Mouse (Mus musculus) liver, postnatal 0 days (tissue): Measurements from ENCODE around the gene Tsc22d1. TPM values are rescaled to one million over a fixed set of nuclear protein-coding genes. Genes with fewer than 3 reads are reported as not detected.

Source experiments
- ATAC-seq: fragments of 200-750 bp; cut with Nextera tagmentation; 2 replicates; pipeline ENCODE4 v1.8.0; 2017; ENCODE audit warnings: mild to moderate bottlenecking, moderate library complexity
- DNase-seq: peaks from one replicate; pipeline ENCODE4 v3.0.0-alpha.2; 2016
- H3K27ac ChIP-seq: fragments of 300-500 bp; sonication (generic); 2 replicates; pipeline ENCODE4 v1.5.1; 2014; ENCODE audit warnings: antibody characterized with exemption, moderate library complexity, mild to moderate bottlenecking, low read depth
- H3K27me3 ChIP-seq: fragments of 300-500 bp; sonication (generic); 2 replicates; pipeline ENCODE4 v1.6.1; 2014; ENCODE audit warnings: low read length, control low read depth, mixed read lengths; ENCODE audit not compliant: insufficient read depth
- H3K36me3 ChIP-seq: fragments of 300-500 bp; sonication (generic); replicated peaks from 2 replicates; pipeline ENCODE4 v1.6.1; 2014; ENCODE audit warnings: mild to moderate bottlenecking, control low read depth, low read length, moderate library complexity, mixed read lengths; ENCODE audit not compliant: insufficient read depth
- H3K4me1 ChIP-seq: fragments of 300-500 bp; sonication (generic); 2 replicates; pipeline ENCODE4 v1.6.1; 2014; ENCODE audit warnings: antibody characterized with exemption, mild to moderate bottlenecking, control low read depth; ENCODE audit not compliant: insufficient read depth
- H3K4me2 ChIP-seq: fragments of 300-500 bp; sonication (generic); 2 replicates; pipeline ENCODE4 v1.6.1; 2014; ENCODE audit warnings: low read depth, mild to moderate bottlenecking, low read length, moderate library complexity, mixed read lengths
- H3K4me3 ChIP-seq: fragments of 300-500 bp; sonication (generic); 2 replicates; pipeline ENCODE4 v1.5.1; 2014; ENCODE audit warnings: low read depth, low read length
- H3K9ac ChIP-seq: fragments of 300-500 bp; sonication (generic); replicated peaks from 2 replicates; pipeline ENCODE4 v1.6.1; 2014; ENCODE audit warnings: mild to moderate bottlenecking, moderate library complexity
- H3K9me3 ChIP-seq: fragments of 300-500 bp; sonication (generic); 2 replicates; pipeline ENCODE4 v1.6.1; 2016; ENCODE audit warnings: mild to moderate bottlenecking, control low read depth, low read length, mixed read lengths
- CTCF ChIP-seq: sonication (generic); IDR thresholded peaks from 2 replicates; pipeline ENCODE4 v1.5.1; 2016; ENCODE audit warnings: antibody characterized with exemption, low read depth
- EP300 ChIP-seq: IDR thresholded peaks from 2 replicates; pipeline ENCODE4 v1.6.1; 2016; ENCODE audit warnings: antibody characterized with exemption, low read depth, mild to moderate bottlenecking
- WGBS: fragments of 180-500 bp; shearing (Covaris S2); extraction: QIAGEN DNeasy Blood & Tissue Kit; methylation state at CpG from one replicate; pipeline ENCODE4 v1.1.7; 2014; ENCODE audit not compliant: insufficient replicate concordance; 5-methylcytosine and 5-hydroxymethylcytosine counted together
- polyA plus RNA-seq: library from polyadenylated mRNA; unstranded; fragments of >200 nt; fragmentation: Nextera tagmentation; extraction: Ambion mirVana; gene quantifications from 2 replicates; pipeline ENCODE4 v1.2.1, GENCODE M21; 2015

Tsc22d1 gene
- polyA plus RNA-seq, 1 experiment from 2014 or later: 137 TPM

GRCm38 (mm10) chr14:76498210-76498609 is 83.4 kb downstream of the Tsc22d1 start:
- Histone ChIP-seq H3K4me1 (no peaks in the 10 kb centered on the region), H3K36me3 (no peaks in the 10 kb centered on the region), H3K27me3 (no peaks in the 10 kb centered on the region), H3K4me2 (no peak overlapping the region), H3K4me3 (no peak overlapping the region), H3K9ac (no peak overlapping the region), H3K9me3 (no peaks in the 10 kb centered on the region), H3K27ac (no peak overlapping the region)
- DNase-seq (no peak), ATAC-seq (no peak)
- WGBS: 40% methylated on average over 7 of the region's 7 CpGs
- no peak for TF ChIP-seq CTCF
- TF ChIP-seq EP300: no peak

GRCm38 (mm10) chr14:76499492-76499891 is 84.7 kb downstream of the Tsc22d1 start:
- no peak for DNase-seq
- Histone ChIP-seq H3K4me2 (no peak overlapping the region), H3K9me3 (no peaks in the 10 kb centered on the region), H3K27me3 (no peaks in the 10 kb centered on the region), H3K4me3 (no peak overlapping the region), H3K27ac (no peak overlapping the region), H3K9ac (no peak overlapping the region), H3K36me3 (no peaks in the 10 kb centered on the region), H3K4me1 (peaks cover 5% of the 10 kb centered on the region; the same call in 1 of the 2 replicates)
- no peak for ATAC-seq
- no peak for TF ChIP-seq EP300
- TF ChIP-seq CTCF: no peak
- 84% methylated on average over 6 of the region's 6 CpGs for WGBS

- Histone ChIP-seq H3K4me3 (no peak overlapping the region), H3K4me2 (no peak overlapping the region), H3K4me1 (peaks cover 5% of the 10 kb centered on the region; the same call in 1 of the 2 replicates), H3K9ac (no peak overlapping the region), H3K36me3 (no peaks in the 10 kb centered on the region), H3K27ac (no peak overlapping the region), H3K9me3 (no peaks in the 10 kb centered on the region), H3K27me3 (no peaks in the 10 kb centered on the region)
- 58% methylated on average over 5 of the region's 5 CpGs for WGBS
- ATAC-seq (no peak), DNase-seq (no peak)
- TF ChIP-seq EP300 (no peak), CTCF (no peak)
These were observed 85.3 kb downstream of the Tsc22d1 start for GRCm38 (mm10) chr14:76500036-76500435.

GRCm38 (mm10) chr14:76503231-76503851 is 88.6 kb downstream of the Tsc22d1 start:
- ATAC-seq: no peak
- Histone ChIP-seq H3K4me1 (peaks cover 15% of the 10 kb centered on the region), H3K4me3 (peak overlapping the region; percentile 91), H3K36me3 (peaks cover 9% of the 10 kb centered on the region), H3K27ac (peak overlapping the region; percentile 98; the same call in 1 of the 2 replicates), H3K4me2 (peak overlapping the region; percentile 84), H3K27me3 (no peaks in the 10 kb centered on the region), H3K9ac (peak overlapping the region; percentile 97), H3K9me3 (no peaks in the 10 kb centered on the region)
- WGBS: 8% methylated on average over 13 of the region's 13 CpGs
- TF ChIP-seq CTCF (peak; percentile 73), EP300 (no peak)
- no peak for DNase-seq

GRCm38 (mm10) chr14:76504121-76504737 is 89.5 kb downstream of the Tsc22d1 start:
- peak overlapping the region; percentile 91 for H3K4me3 ChIP-seq
- H3K27me3 ChIP-seq: no peaks in the 10 kb centered on the region
- TF ChIP-seq EP300 (peak; percentile 79), CTCF (peak; percentile 24; the same call in 1 of the 2 replicates)
- no peaks in the 10 kb centered on the region for H3K9me3 ChIP-seq
- H3K27ac ChIP-seq: peak overlapping the region; percentile 98
- WGBS: 1% methylated on average over 44 of the region's 52 CpGs
- H3K36me3 ChIP-seq: peaks cover 9% of the 10 kb centered on the region
- DNase-seq (peak; percentile 94), ATAC-seq (peak; percentile 96)
- H3K4me2 ChIP-seq: peak overlapping the region; percentile 84
- H3K4me1 ChIP-seq: peaks cover 15% of the 10 kb centered on the region
- peak overlapping the region; percentile 97 for H3K9ac ChIP-seq

- H3K9ac ChIP-seq: peak overlapping the region; percentile 97
These were observed 90.3 kb downstream of the Tsc22d1 start for GRCm38 (mm10) chr14:76505101-76505438.

More at GRCm38 (mm10) chr14:76505101-76505438, 90.3 kb downstream of the Tsc22d1 start:
- ATAC-seq (no peak), DNase-seq (no peak)
- peaks cover 15% of the 10 kb centered on the region for H3K4me1 ChIP-seq
- H3K4me3 ChIP-seq: peak overlapping the region; percentile 91
- H3K4me2 ChIP-seq: peak overlapping the region; percentile 84
- H3K27me3 ChIP-seq: no peaks in the 10 kb centered on the region
- under 1% methylated on average over 10 of the region's 10 CpGs for WGBS
- peaks cover 9% of the 10 kb centered on the region for H3K36me3 ChIP-seq
- no peaks in the 10 kb centered on the region for H3K9me3 ChIP-seq
- no peak for TF ChIP-seq EP300
- TF ChIP-seq CTCF: no peak
- H3K27ac ChIP-seq: peak overlapping the region; percentile 98
